Mouse (Mus musculus) spleen, adult 2 months (tissue): ENCODE results near the gene Gm20388.

ENCODE experiments used
- CTCF ChIP-seq: fragments of 200-500 bp; IDR thresholded peaks from 2 replicates; pipeline ENCODE4 v1.5.1; 2011; ENCODE audit warnings: mild to moderate bottlenecking, inconsistent platforms; ENCODE audit not compliant: insufficient read depth, insufficient read length, insufficient replicate concordance; ENCODE audit errors: extremely low read depth
- POLR2A ChIP-seq: fragments of 200-500 bp; IDR thresholded peaks from 2 replicates; pipeline ENCODE4 v1.6.1; 2011; ENCODE audit warnings: low read depth, low read length, inconsistent platforms

GRCm38 (mm10) chr8:122273826-122274225, 2363.2 kb downstream of the Gm20388 start:
- TF ChIP-seq POLR2A (no peak), CTCF (no peak)
